ENCODE assay signal across 14 mouse cellular contexts in genomic region chr1:90509371-90509770, GRCm38 (mm10).
A peak's percentile ranks its signal among the peaks of the same experiment; 100 is the strongest.
DNase-seq lines count a peak whose midpoint lies in the region; ATAC-seq and TF ChIP-seq lines count a peak whose summit lies in the region.
"Had no signal": no experiment of that assay in that cellular context is flagged by ENCODE, and none has a peak within 500 bp of the region (broad histone marks: within the 10 kb centered on the region; RNA-seq: fewer than 3 reads in every experiment).

No protein-coding gene starts in this region.

- no peak for TF ChIP-seq EP300 in lung, postnatal 0 days (IDR thresholded peaks at IDR 0.05)

- TF ChIP-seq CTCF in kidney, adult 2 months (conservative IDR thresholded peaks at IDR 0.05; ENCODE audit: insufficient read depth, insufficient read length, low read depth, low read length), result no peak
- no peak for TF ChIP-seq CTCF in lung, postnatal 0 days (IDR thresholded peaks at IDR 0.05)
- no peak for TF ChIP-seq CTCF in lung, adult 2 months (IDR thresholded peaks at IDR 0.05; ENCODE audit: insufficient read depth, low read length)

- H3K9ac ChIP-seq in lung, postnatal 0 days (replicated peaks; ENCODE audit: low read depth), result no peak overlapping the region
- H3K9ac ChIP-seq: hindbrain, embryonic 12.5 days had no signal

- no peaks in the 10 kb centered on the region for H3K36me3 ChIP-seq in kidney, adult 2 months (ENCODE audit: control insufficient read depth, insufficient read depth, low read length)
- H3K36me3 ChIP-seq in lung, postnatal 0 days (ENCODE audit: insufficient read depth, low read length), result no peaks in the 10 kb centered on the region
- H3K36me3 ChIP-seq: hindbrain, embryonic 12.5 days had no signal

- no peak overlapping the region for H3K4me3 ChIP-seq in kidney, adult 2 months (ENCODE audit: insufficient read depth, low read depth, low read length)
- no peak overlapping the region for H3K4me3 ChIP-seq in lung, postnatal 0 days (ENCODE audit: low read depth, low read length)
- H3K4me3 ChIP-seq in lung, adult 2 months (replicated peaks; ENCODE audit: extremely low read depth, low read depth, low read length), result no peak overlapping the region
- H3K4me3 ChIP-seq: hindbrain, embryonic 12.5 days had no signal

- no peak for DNase-seq in frontal cortex, postnatal 14 days (ENCODE audit: low spot score in 2 of 2)
- peak; percentile 32 for DNase-seq in kidney, adult 2 months
- DNase-seq in kidney, adult 18-20 months, result no peak
- peak; percentile 42 for DNase-seq in lung, postnatal 0 days (ENCODE audit: low spot score)
- no peak for DNase-seq in lung, adult 2 months
- DNase-seq in layer of hippocampus, postnatal 36 days, result peak; percentile 14 to 15
- DNase-seq in adrenal gland, postnatal 36 days, result no peak
- DNase-seq: cerebellum, adult 11-12 months; kidney, postnatal 36 days; liver; thymus, adult 2 months had no signal

- no peak overlapping the region for H3K27ac ChIP-seq in kidney, adult 2 months (ENCODE audit: insufficient read depth, low read depth, low read length)
- no peak overlapping the region for H3K27ac ChIP-seq in lung, postnatal 0 days (ENCODE audit: low read length)
- H3K27ac ChIP-seq: hindbrain, embryonic 12.5 days had no signal

- no peaks in the 10 kb centered on the region for H3K4me1 ChIP-seq in kidney, adult 2 months (ENCODE audit: control insufficient read depth, insufficient read depth, low read length)
- H3K4me1 ChIP-seq in lung, postnatal 0 days (ENCODE audit: insufficient read depth, low read depth, low read length), result no peaks in the 10 kb centered on the region
- H3K4me1 ChIP-seq in lung, adult 2 months (ENCODE audit: control insufficient read depth, insufficient read depth, low read length), result no peaks in the 10 kb centered on the region

- WGBS in kidney, adult 2 months, result 69% methylated on average over 7 of the region's 7 CpGs
- 67% methylated on average over 7 of the region's 7 CpGs for WGBS in lung, postnatal 0 days
- WGBS in lung, adult 2 months, result 73% methylated on average over 7 of the region's 7 CpGs

- H3K4me2 ChIP-seq in lung, postnatal 0 days (replicated peaks; ENCODE audit: low read depth, low read length), result no peak overlapping the region
- H3K4me2 ChIP-seq: hindbrain, embryonic 12.5 days had no signal

- H3K9me3 ChIP-seq in lung, postnatal 0 days (ENCODE audit: low read length), result no peaks in the 10 kb centered on the region
- H3K9me3 ChIP-seq: hindbrain, embryonic 12.5 days had no signal

- ATAC-seq in frontal cortex, adult (ENCODE audit: low TSS enrichment), result peak; percentile 52; the same call in 1 of the 2 replicates
- ATAC-seq in lung, postnatal 0 days, result no peak
- ATAC-seq: activated CD4-positive, CD25-positive, alpha-beta regulatory T cell, adult 4 months had no signal

- no peak for TF ChIP-seq POLR2A in kidney, adult 2 months (IDR thresholded peaks at IDR 0.05; ENCODE audit: low read depth, low read length)
- no peak for TF ChIP-seq POLR2A in lung, adult 2 months (IDR thresholded peaks at IDR 0.05; ENCODE audit: borderline replicate concordance, extremely low read depth, low read depth, low read length)

- H3K27me3 ChIP-seq in kidney, adult 2 months (replicated peaks; ENCODE audit: control insufficient read depth, insufficient read depth, low read length), result no peaks in the 10 kb centered on the region
- no peaks in the 10 kb centered on the region for H3K27me3 ChIP-seq in lung, postnatal 0 days (replicated peaks; ENCODE audit: insufficient read depth, low read length)
- H3K27me3 ChIP-seq: hindbrain, embryonic 12.5 days had no signal

Comparison
In these comparisons a context has a peak if more than half of its experiments do, and no peak if none do; other contexts are left out.
1. DNase-seq: peak in kidney, adult 2 months (single experiment), lung, postnatal 0 days (single experiment) and layer of hippocampus, postnatal 36 days (2 of 2); none in frontal cortex, postnatal 14 days (0 of 2), kidney, adult 18-20 months (single experiment), lung, adult 2 months (single experiment) and adrenal gland, postnatal 36 days (0 of 2).